ENCODE assay signal across 14 mouse cellular contexts in the genomic region with DNA sequence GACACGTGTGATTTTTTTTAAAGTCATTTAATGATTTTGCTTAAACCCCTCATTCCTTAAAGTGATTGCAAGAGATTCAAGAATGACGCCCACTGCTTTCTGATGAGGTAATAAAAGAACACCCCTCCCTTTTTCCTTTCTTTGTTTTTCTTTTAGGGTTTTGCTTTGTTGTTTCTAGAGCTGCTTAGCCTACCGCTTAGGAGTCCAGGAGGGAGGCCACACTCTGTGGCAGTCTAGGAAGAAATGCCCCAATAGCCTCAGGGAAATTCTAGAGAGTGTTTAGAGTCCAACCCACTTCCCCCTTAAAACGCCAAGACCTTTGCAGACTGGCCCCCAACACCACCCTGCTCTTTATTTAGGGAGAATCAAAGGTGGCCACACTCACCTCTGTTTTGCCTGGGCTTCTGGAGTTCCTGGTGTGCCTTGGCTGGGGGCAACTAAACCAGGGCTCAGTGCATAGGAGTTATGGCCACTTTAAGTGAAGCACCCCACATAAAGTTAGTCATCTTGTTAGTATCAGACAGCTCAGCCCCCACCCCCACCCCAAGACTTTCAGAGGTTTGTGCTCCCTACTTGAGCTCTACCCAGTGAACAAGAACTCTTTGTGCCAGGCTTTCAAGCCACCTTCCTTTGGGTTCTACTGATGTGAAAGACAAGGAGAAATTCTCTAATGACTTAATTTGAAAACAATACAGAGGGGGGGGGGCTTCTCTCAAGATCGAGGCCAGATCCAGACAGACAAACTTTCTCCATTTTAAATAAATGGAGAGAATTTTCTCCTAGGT. TPM values are rescaled to one million over a fixed set of nuclear protein-coding genes. Genes with fewer than 3 reads are reported as not detected.
DNase-seq lines count a peak whose midpoint lies in the region; ATAC-seq lines count a peak whose summit lies in the region.
"Had no signal": no experiment of that assay in that cellular context is flagged by ENCODE, and none has a peak within 500 bp of the region (broad histone marks: within the 10 kb centered on the region; RNA-seq: fewer than 3 reads in every experiment).

No protein-coding gene starts in this region.

- no peaks in the 10 kb centered on the region for H3K9me3 ChIP-seq in forebrain, embryonic 14.5 days (replicated peaks; ENCODE audit: control insufficient read depth, low read length)
- no peaks in the 10 kb centered on the region for H3K9me3 ChIP-seq in midbrain, embryonic 10.5 days (replicated peaks)
- H3K9me3 ChIP-seq in neural tube, embryonic 14.5 days (ENCODE audit: control insufficient read depth, low read length), result no peaks in the 10 kb centered on the region
- no peaks in the 10 kb centered on the region for H3K9me3 ChIP-seq in kidney, embryonic 15.5 days (replicated peaks)

- no peak for ATAC-seq in forebrain, embryonic 14.5 days
- ATAC-seq in neural tube, embryonic 14.5 days (ENCODE audit: low read depth), result no peak
- no peak for ATAC-seq in kidney, embryonic 15.5 days (replicated peaks; ENCODE audit: low FRiP score)

- H3K9ac ChIP-seq in forebrain, embryonic 14.5 days (ENCODE audit: low read length), result peak overlapping the region; percentile 83
- no peak overlapping the region for H3K9ac ChIP-seq in neural tube, embryonic 14.5 days (replicated peaks; ENCODE audit: low read depth, low read length)
- H3K9ac ChIP-seq in kidney, embryonic 15.5 days, result no peak overlapping the region
- H3K9ac ChIP-seq: liver, embryonic 14.5 days had no signal

- peak overlapping the region; percentile 89 for H3K4me2 ChIP-seq in forebrain, embryonic 14.5 days (ENCODE audit: low read length)
- peak overlapping the region; percentile 39 for H3K4me2 ChIP-seq in neural tube, embryonic 14.5 days (ENCODE audit: low read depth, low read length)
- H3K4me2 ChIP-seq in kidney, embryonic 15.5 days, result no peak overlapping the region

- peak; percentile 43 for DNase-seq in embryo, embryonic 9.5 days (ENCODE audit: extremely low spot score)
- DNase-seq in forebrain, embryonic 14.5 days (ENCODE audit: low spot score), result peak; percentile 70
- DNase-seq in midbrain, embryonic 10.5 days (ENCODE audit: low spot score), result peak; percentile 49
- DNase-seq in cerebellum, postnatal 10 days, result no peak
- no peak for DNase-seq in right cerebral cortex, adult 18-20 months
- DNase-seq: adrenal gland, postnatal 36 days; cerebellum, adult 2 months had no signal

- H3K27me3 ChIP-seq in forebrain, embryonic 14.5 days (replicated peaks; ENCODE audit: control insufficient read depth, insufficient read depth, low read length), result peaks cover 4% of the 10 kb centered on the region; the same call in 1 of the 2 replicates
- peaks cover 97% of the 10 kb centered on the region for H3K27me3 ChIP-seq in midbrain, embryonic 10.5 days (ENCODE audit: low read depth, poor library complexity, severe bottlenecking)
- peaks cover 45% of the 10 kb centered on the region for H3K27me3 ChIP-seq in neural tube, embryonic 14.5 days (ENCODE audit: control insufficient read depth, insufficient read depth, low read length)
- peaks cover 98% of the 10 kb centered on the region for H3K27me3 ChIP-seq in kidney, embryonic 15.5 days

- H3K27ac ChIP-seq in forebrain, embryonic 14.5 days (ENCODE audit: low read depth, low read length), result peak overlapping the region; percentile 95
- peak overlapping the region; percentile 97 for H3K27ac ChIP-seq in midbrain, embryonic 10.5 days (replicated peaks)
- no peak overlapping the region for H3K27ac ChIP-seq in neural tube, embryonic 14.5 days (ENCODE audit: low read depth, low read length)
- H3K27ac ChIP-seq in kidney, embryonic 15.5 days, result no peak overlapping the region
- H3K27ac ChIP-seq: liver, embryonic 14.5 days had no signal

- WGBS in forebrain, embryonic 14.5 days, result 1% methylated on average over 5 of the region's 5 CpGs
- under 1% methylated on average over 5 of the region's 5 CpGs for WGBS in midbrain, embryonic 10.5 days
- WGBS in neural tube, embryonic 14.5 days, result 12% methylated on average over 5 of the region's 5 CpGs
- 2% methylated on average over 5 of the region's 5 CpGs for WGBS in kidney, embryonic 15.5 days

- peak overlapping the region; percentile 73 for H3K4me3 ChIP-seq in forebrain, embryonic 14.5 days (ENCODE audit: low read depth, low read length)
- H3K4me3 ChIP-seq in midbrain, embryonic 10.5 days, result peak overlapping the region; percentile 69
- no peak overlapping the region for H3K4me3 ChIP-seq in neural tube, embryonic 14.5 days (ENCODE audit: low read depth, low read length)
- no peak overlapping the region for H3K4me3 ChIP-seq in kidney, embryonic 15.5 days (replicated peaks)

- H3K36me3 ChIP-seq in forebrain, embryonic 14.5 days (ENCODE audit: control insufficient read depth, insufficient read depth, low read length), result peaks cover 8% of the 10 kb centered on the region
- peaks cover 19% of the 10 kb centered on the region for H3K36me3 ChIP-seq in midbrain, embryonic 10.5 days
- no peaks in the 10 kb centered on the region for H3K36me3 ChIP-seq in neural tube, embryonic 14.5 days (ENCODE audit: control insufficient read depth, insufficient read depth, low read length)
- no peaks in the 10 kb centered on the region for H3K36me3 ChIP-seq in kidney, embryonic 15.5 days

- peaks cover 40% of the 10 kb centered on the region for H3K4me1 ChIP-seq in forebrain, embryonic 14.5 days (ENCODE audit: control insufficient read depth, insufficient read depth, low read length)
- peaks cover 81% of the 10 kb centered on the region for H3K4me1 ChIP-seq in midbrain, embryonic 10.5 days
- H3K4me1 ChIP-seq in neural tube, embryonic 14.5 days (ENCODE audit: control insufficient read depth, insufficient read depth, low read length), result peaks cover 12% of the 10 kb centered on the region
- H3K4me1 ChIP-seq in kidney, embryonic 15.5 days, result peaks cover 41% of the 10 kb centered on the region

RNA-seq across cellular contexts. Expression of gene Sox1, which starts 4.5 kb away (rescaled TPM):
- polyA plus RNA-seq in forebrain, embryonic 14.5 days (2014; fragmentation: Nextera tagmentation; extraction: Ambion mirVana), result 5.7 and 6.1 TPM in 2 replicates
- polyA plus RNA-seq in midbrain, embryonic 10.5 days (2016; fragmentation: Nextera tagmentation; extraction: Ambion mirVana), result 3.2 and 3.4 TPM in 2 replicates
- 0.93 and 1.1 TPM in 2 replicates for polyA plus RNA-seq in neural tube, embryonic 14.5 days (2014; fragmentation: Nextera tagmentation; extraction: Ambion mirVana)
- not detected in 2 replicates for polyA plus RNA-seq in kidney, embryonic 15.5 days (2015; fragmentation: Nextera tagmentation; extraction: Ambion mirVana)
- polyA plus RNA-seq: heart, embryonic 14.5 days; intestine, embryonic 14.5 days; large intestine, adult 2 months; liver, embryonic 14.5 days; small intestine, adult 2 months had no signal

Comparison
In these comparisons a context has a peak if more than half of its experiments do, and no peak if none do; other contexts are left out.
1. DNase-seq: peak in embryo, embryonic 9.5 days (single experiment), forebrain, embryonic 14.5 days (single experiment) and midbrain, embryonic 10.5 days (single experiment); none in cerebellum, postnatal 10 days (0 of 2) and right cerebral cortex, adult 18-20 months (single experiment).
2. H3K27ac ChIP-seq: peak in forebrain, embryonic 14.5 days (single experiment) and midbrain, embryonic 10.5 days (single experiment); none in neural tube, embryonic 14.5 days (single experiment) and kidney, embryonic 15.5 days (single experiment).
3. H3K4me3 ChIP-seq: peak in forebrain, embryonic 14.5 days (single experiment) and midbrain, embryonic 10.5 days (single experiment); none in neural tube, embryonic 14.5 days (single experiment) and kidney, embryonic 15.5 days (single experiment).